Mouse (Mus musculus) stomach, postnatal 0 days (tissue): Measurements from ENCODE around the gene Tex13b.
"Not testable (repeated sequence)": the region's sequence is repeated elsewhere in the genome, so short reads cannot be mapped to it uniquely, and the experiment has no call there.

Experiments used
- CTCF ChIP-seq: IDR thresholded peaks from 2 replicates; pipeline ENCODE4 v1.5.1; 2016; ENCODE audit warnings: antibody characterized with exemption, low read depth, mild to moderate bottlenecking, moderate library complexity
- EP300 ChIP-seq: optimal IDR thresholded peaks from 2 replicates; pipeline ENCODE3; 2016; ENCODE audit warnings: antibody characterized with exemption

DNA sequence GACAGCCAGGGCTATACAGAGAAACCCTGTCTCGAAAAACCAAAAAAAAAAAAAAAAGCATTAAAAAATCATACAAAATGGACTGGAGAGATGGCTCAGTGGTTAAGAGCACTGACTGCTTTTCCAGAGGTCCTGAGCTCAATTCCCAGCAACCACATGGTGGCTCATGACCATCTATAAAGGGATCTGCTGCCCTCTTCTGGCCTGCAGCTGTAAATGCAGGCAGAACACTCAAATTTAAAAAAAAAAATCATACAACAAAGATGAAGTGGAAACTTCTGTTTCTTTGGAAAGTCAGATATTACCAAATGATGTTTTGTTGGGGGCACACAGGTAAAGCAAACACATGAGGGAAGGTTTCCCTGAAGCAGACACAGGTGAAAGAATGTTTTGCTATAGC is 32.2 kb upstream of the Tex13b start:
- TF ChIP-seq CTCF: peak; percentile 64
- not testable (repeated sequence) for TF ChIP-seq EP300
